Mouse (Mus musculus): ENCODE data around the gene Gal3st1.

The Gal3st1 gene

GRCm38 (mm10) chr11:4031961-4032360 is 48.5 kb downstream of the Gal3st1 start:
- no peak for DNase-seq (ENCODE audit: low spot score)

GRCm38 (mm10) chr11:4033471-4033870 is 50.0 kb downstream of the Gal3st1 start:
- no peak for DNase-seq (ENCODE audit: low spot score)

- DNase-seq (ENCODE audit: low spot score), result no peak
Observed at GRCm38 (mm10) chr11:4034169-4034568, 50.7 kb downstream of the Gal3st1 start.

GRCm38 (mm10) chr11:4035116-4035892 is 51.9 kb downstream of the Gal3st1 start:
- no peak for DNase-seq (ENCODE audit: low spot score)

DNA sequence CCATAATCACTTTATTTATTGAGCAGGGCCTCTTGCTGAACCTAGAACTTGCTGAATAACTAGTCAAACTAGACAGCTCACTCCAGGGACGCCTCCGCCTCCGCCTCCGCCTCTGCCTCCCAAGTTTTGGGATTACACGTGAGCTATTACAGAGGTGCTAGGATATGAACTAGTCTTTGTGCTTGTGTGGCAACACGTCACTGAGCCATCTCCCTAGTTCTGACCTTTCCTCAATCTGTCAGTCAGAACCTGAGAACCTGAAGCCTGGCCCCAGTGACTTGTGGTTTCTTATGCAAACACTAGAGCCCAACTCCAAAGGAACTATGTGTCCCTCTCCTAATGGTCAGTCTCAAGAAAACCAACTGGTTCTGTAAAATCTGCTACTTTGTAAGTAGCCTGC is 52.5 kb downstream of the Gal3st1 start:
- DNase-seq (ENCODE audit: low spot score), result no peak

DNA sequence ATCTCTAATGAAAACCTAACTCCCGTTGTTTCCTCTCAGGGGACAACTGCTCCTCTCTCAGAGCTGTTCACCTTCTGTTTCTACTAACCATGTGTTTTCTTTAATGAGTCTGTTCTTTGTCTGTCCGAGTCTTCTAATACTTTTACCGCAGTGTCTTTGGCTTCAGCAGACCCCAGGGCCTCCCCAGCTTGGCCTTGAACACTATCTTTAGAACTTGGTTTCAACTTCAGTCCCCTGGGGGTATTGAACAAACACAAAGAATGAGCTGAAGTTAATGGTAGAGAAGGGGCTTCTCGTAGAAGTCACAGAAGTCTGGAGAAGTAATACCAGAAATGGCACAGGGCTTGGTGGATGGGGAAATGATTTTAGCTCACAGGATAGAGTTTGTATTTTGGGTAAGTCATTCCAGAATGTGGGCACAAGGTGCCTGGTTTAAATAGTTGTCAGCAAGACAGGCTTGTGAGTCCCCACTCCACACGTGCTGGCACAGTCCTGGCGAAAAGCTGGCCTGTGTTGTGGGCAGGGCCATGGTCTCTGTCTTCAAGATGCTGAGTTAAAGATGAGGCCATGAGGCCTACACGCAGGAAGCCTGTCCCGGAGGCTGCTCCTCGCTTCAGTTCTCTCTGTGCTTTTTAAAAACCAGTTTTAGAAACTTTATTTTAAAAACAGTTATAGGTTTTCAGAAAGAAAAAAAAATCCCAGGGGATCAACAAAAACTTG is 53.1 kb downstream of the Gal3st1 start:
- no peak for DNase-seq (ENCODE audit: low spot score)

GRCm38 (mm10) chr11:4039951-4040350 is 56.5 kb downstream of the Gal3st1 start:
- no peak for DNase-seq (ENCODE audit: low spot score)

DNA sequence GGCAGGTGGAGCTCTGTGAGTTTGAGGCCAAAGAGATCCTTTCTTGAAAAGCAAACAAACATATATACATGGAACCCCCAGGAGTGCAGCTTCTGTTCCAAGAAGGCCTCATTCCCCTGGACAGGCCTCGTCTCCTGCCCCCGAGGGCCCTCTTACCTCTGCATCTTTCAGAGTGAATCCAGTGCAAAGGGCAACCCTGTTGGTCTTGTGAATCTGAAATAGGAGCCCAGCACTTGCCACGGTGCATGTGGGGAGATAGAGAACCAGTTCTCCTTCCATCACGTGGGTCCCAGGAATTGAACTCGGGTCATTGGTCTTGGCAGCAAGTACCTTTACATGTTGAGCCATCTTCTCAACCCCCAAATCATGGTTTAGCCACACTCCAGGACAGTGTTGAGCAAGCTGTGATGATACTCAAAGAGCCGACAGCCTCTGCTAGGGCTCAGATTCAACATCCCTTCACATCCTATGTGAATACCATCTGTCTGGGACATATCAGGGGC is 57.7 kb downstream of the Gal3st1 start:
- DNase-seq (ENCODE audit: low spot score), result no peak

DNA sequence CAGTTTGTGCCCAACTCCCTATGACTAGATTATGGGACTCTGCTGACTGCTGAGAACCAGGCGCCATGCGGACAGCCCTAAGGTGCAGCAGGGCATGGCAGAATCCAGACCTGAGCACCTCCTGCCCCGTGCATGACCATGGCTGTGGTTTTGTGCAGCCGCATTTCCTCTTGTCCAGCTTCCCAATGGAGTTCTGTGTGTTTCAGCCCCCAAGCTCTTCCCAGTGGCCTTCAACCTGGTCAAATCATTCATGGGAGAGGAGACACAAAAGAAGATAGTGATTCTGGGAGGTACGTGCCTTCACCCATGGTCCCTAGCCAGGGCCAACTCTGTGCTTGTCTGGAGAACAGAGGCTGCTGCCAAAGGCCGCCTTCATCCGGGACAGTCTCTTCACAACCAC is 59.6 kb downstream of the Gal3st1 start:
- no peak for DNase-seq (ENCODE audit: low spot score)

DNA sequence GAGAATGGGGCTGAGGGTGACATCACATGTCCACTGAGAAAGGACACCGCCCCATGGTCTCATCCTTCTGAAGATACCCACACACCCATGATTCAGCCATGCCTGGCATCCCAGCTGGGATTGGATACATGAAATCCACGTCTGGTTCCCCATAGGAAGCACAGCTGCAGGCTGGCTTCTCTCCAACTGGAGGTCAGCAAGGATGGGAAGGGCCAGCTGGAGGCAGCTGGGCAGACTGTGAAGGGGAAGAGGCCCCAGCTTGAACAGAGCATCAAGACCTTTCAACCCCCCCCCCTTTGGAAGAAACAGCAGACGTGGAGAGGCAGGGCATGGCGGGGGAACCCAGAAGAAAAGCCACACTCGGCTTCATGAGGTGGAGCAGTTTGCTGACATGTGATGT is 63.1 kb downstream of the Gal3st1 start:
- DNase-seq (ENCODE audit: low spot score), result no peak

- DNase-seq (ENCODE audit: low spot score), result no peak
Observed at GRCm38 (mm10) chr11:4047766-4048165, 64.3 kb downstream of the Gal3st1 start.

GRCm38 (mm10) chr11:4048438-4048837 is 65.0 kb downstream of the Gal3st1 start:
- DNase-seq (ENCODE audit: low spot score), result no peak

All from testis, postnatal 14 days (tissue).